ENCODE assay signal across 8 mouse cellular contexts in the genomic region with DNA sequence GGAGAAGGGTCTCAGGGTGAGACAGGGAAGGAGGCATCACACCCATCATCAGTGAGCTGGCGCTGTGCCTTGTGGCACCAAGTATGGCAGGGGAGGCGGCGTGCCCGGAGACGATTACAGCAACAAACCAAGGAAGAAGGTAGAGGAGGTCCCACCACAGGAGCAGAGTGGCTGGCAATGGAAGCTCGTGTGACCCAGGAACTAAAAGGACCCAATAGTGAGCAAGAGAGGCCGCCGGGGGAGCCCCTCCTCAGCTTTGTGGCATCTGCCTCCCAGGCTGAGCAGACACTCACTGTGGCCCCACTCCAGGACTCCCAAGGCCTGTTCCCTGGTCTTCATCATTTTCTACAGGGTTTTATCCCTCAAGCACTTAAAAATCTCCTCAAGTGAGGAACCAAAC. TPM values are rescaled to one million over a fixed set of nuclear protein-coding genes. Genes with fewer than 3 reads are reported as not detected.
DNase-seq lines count a peak whose midpoint lies in the region; ATAC-seq and TF ChIP-seq lines count a peak whose summit lies in the region.

No protein-coding gene starts in this region.

- no peaks in the 10 kb centered on the region for H3K79me2 ChIP-seq in heart, adult 2 months (replicated peaks; ENCODE audit: control insufficient read depth, insufficient read depth, low read length)

- peak overlapping the region; percentile 96 for H3K27ac ChIP-seq in heart, adult 2 months
- 0 out of 2 replicates have a peak overlapping the region, but pooled peaks have one; percentile 75 for H3K27ac ChIP-seq in ES-Bruce4 (ENCODE audit: insufficient read depth, low read length)
- H3K27ac ChIP-seq in embryonic fibroblast, embryonic 13.5 days (ENCODE audit: insufficient read depth, low read length): peak overlapping the region; percentile 95
- H3K27ac ChIP-seq in intestine, embryonic 15.5 days: peak overlapping the region; percentile 93
- H3K27ac ChIP-seq in midbrain, embryonic 13.5 days: peak overlapping the region; percentile 72; the same call in 1 of the 2 replicates

- TF ChIP-seq EP300 in heart, adult 2 months (IDR thresholded peaks at IDR 0.05; ENCODE audit: insufficient read depth, low read depth, low read length): no peak
- no peak for TF ChIP-seq EP300 in ES-Bruce4 (IDR thresholded peaks at IDR 0.05; ENCODE audit: insufficient read depth, low read depth, low read length)

- peaks cover 5% of the 10 kb centered on the region for H3K4me1 ChIP-seq in heart, adult 2 months (ENCODE audit: control insufficient read depth, insufficient read depth, low read length)
- no peaks in the 10 kb centered on the region for H3K4me1 ChIP-seq in ES-Bruce4 (ENCODE audit: control insufficient read depth, insufficient read depth, low read length)
- peaks cover 5% of the 10 kb centered on the region for H3K4me1 ChIP-seq in embryonic fibroblast, embryonic 13.5 days (ENCODE audit: control insufficient read depth, insufficient read depth, low read length)
- H3K4me1 ChIP-seq in intestine, embryonic 15.5 days (replicated peaks): peaks cover 9% of the 10 kb centered on the region
- H3K4me1 ChIP-seq in midbrain, embryonic 13.5 days (replicated peaks): peaks cover 27% of the 10 kb centered on the region

- TF ChIP-seq CTCF in heart, adult 2 months (IDR thresholded peaks at IDR 0.05): no peak
- no peak for TF ChIP-seq CTCF in ES-Bruce4 (IDR thresholded peaks at IDR 0.05; ENCODE audit: low read depth, low read length)
- no peak for TF ChIP-seq CTCF in embryonic fibroblast, embryonic 13.5 days (IDR thresholded peaks at IDR 0.05; ENCODE audit: borderline replicate concordance, insufficient read depth, low read length)

- peaks cover 6% of the 10 kb centered on the region; the same call in 1 of the 2 replicates for H3K36me3 ChIP-seq in heart, adult 2 months (ENCODE audit: control insufficient read depth, insufficient read depth, low read length)
- peaks cover 75% of the 10 kb centered on the region for H3K36me3 ChIP-seq in ES-Bruce4 (ENCODE audit: control insufficient read depth, insufficient read depth, low read length, poor library complexity, severe bottlenecking)
- H3K36me3 ChIP-seq in intestine, embryonic 15.5 days: peaks cover 37% of the 10 kb centered on the region
- peaks cover 71% of the 10 kb centered on the region for H3K36me3 ChIP-seq in midbrain, embryonic 13.5 days

- WGBS in heart, adult 2 months: 55% methylated on average over 8 of the region's 8 CpGs
- WGBS in intestine, embryonic 15.5 days: 69% methylated on average over 8 of the region's 8 CpGs
- 80% methylated on average over 8 of the region's 8 CpGs for WGBS in midbrain, embryonic 13.5 days

- H3K4me2 ChIP-seq in intestine, embryonic 15.5 days (replicated peaks): peak overlapping the region; percentile 64
- H3K4me2 ChIP-seq in midbrain, embryonic 13.5 days (replicated peaks): peak overlapping the region; percentile 95

- ATAC-seq in intestine, embryonic 15.5 days: no peak
- ATAC-seq in midbrain, embryonic 13.5 days: no peak

- H3K9me3 ChIP-seq in ES-Bruce4 (replicated peaks; ENCODE audit: control insufficient read depth, insufficient read depth, low read length, poor library complexity, severe bottlenecking): no peaks in the 10 kb centered on the region
- H3K9me3 ChIP-seq in intestine, embryonic 15.5 days: no peaks in the 10 kb centered on the region
- H3K9me3 ChIP-seq in midbrain, embryonic 13.5 days: no peaks in the 10 kb centered on the region

- intact Hi-C loops in heart, adult 2 months (cut with DNase I): loop anchor here (5.0 kb wide), 1 partner anchor 93 kb away; a partner anchor contains a TSS
- intact Hi-C loops in heart, postnatal 36 days (cut with DNase I): loop anchor here (2.0 kb wide), 1 partner anchor 23 kb away; no protein-coding TSS in a partner anchor

- TF ChIP-seq POLR2A in heart, adult 2 months (IDR thresholded peaks at IDR 0.05; ENCODE audit: insufficient read depth, low read depth, low read length): no peak
- no peak for TF ChIP-seq POLR2A in ES-Bruce4 (IDR thresholded peaks at IDR 0.05; ENCODE audit: insufficient read depth, low read length)
- peak; percentile 41; the same call in 1 of the 2 replicates for TF ChIP-seq POLR2A in embryonic fibroblast, embryonic 13.5 days (IDR thresholded peaks at IDR 0.05; ENCODE audit: low read depth, low read length)

- H3K9ac ChIP-seq in heart, adult 2 months (ENCODE audit: low read depth, low read length): peak overlapping the region; percentile 12; the same call in 1 of the 2 replicates
- peak overlapping the region; percentile 63 for H3K9ac ChIP-seq in ES-Bruce4 (ENCODE audit: low read depth, poor library complexity, severe bottlenecking)
- H3K9ac ChIP-seq in intestine, embryonic 15.5 days: peak overlapping the region; percentile 52
- peak overlapping the region; percentile 53; the same call in 1 of the 2 replicates for H3K9ac ChIP-seq in midbrain, embryonic 13.5 days (replicated peaks)

- H3K27me3 ChIP-seq in heart, adult 2 months (ENCODE audit: control insufficient read depth, insufficient read depth, low read length): no peaks in the 10 kb centered on the region
- no peaks in the 10 kb centered on the region for H3K27me3 ChIP-seq in ES-Bruce4 (ENCODE audit: control insufficient read depth, insufficient read depth, low read length, poor library complexity, severe bottlenecking)
- H3K27me3 ChIP-seq in intestine, embryonic 15.5 days (replicated peaks): no peaks in the 10 kb centered on the region
- H3K27me3 ChIP-seq in midbrain, embryonic 13.5 days: no peaks in the 10 kb centered on the region

- peak overlapping the region; percentile 76 for H3K4me3 ChIP-seq in heart, adult 2 months
- H3K4me3 ChIP-seq in ES-Bruce4 (ENCODE audit: low read depth, low read length): 0 out of 2 replicates have a peak overlapping the region, but pooled peaks have one; percentile 3
- no peak overlapping the region for H3K4me3 ChIP-seq in embryonic fibroblast, embryonic 13.5 days (ENCODE audit: insufficient read depth, low read length)
- peak overlapping the region; percentile 77 for H3K4me3 ChIP-seq in intestine, embryonic 15.5 days (replicated peaks)
- H3K4me3 ChIP-seq in midbrain, embryonic 13.5 days (replicated peaks): peak overlapping the region; percentile 83

- DNase-seq in heart, adult 2 months: peak; percentile 24 to 38
- DNase-seq in heart, postnatal 36 days: no peak
- no peak for DNase-seq in spleen, adult 12 weeks (ENCODE audit: low spot score)
- no peak for DNase-seq in embryo, embryonic 10.5 days (ENCODE audit: low spot score)

RNA-seq across cellular contexts. Expression of a gene that starts 1.1 kb away (rescaled TPM):
- total RNA-seq in heart, adult 2 months (2021): 100 to 1,000 TPM; 224 to 260 TPM
- polyA plus RNA-seq in heart, adult 2 months (2012; rRNA removed): 191 and 291 TPM in 2 replicates
- 100 to 1,000 TPM; 246 to 250 TPM for total RNA-seq in heart, postnatal 36 days (2021)
- polyA plus RNA-seq in ES-Bruce4 (2011; ENCODE audit: insufficient read depth, insufficient read length, low read depth, missing spikeins): 1,175 and 1,274 TPM in 2 replicates
- 882 and 905 TPM in 2 replicates for polyA plus RNA-seq in embryonic fibroblast, embryonic 13.5 days (2011; ENCODE audit: insufficient read length, low read depth, missing spikeins)
- polyA plus RNA-seq in intestine, embryonic 15.5 days (2015; fragmentation: Nextera tagmentation; extraction: Ambion mirVana): 436 and 453 TPM in 2 replicates
- polyA plus RNA-seq in midbrain, embryonic 13.5 days (2015; fragmentation: Nextera tagmentation; extraction: Ambion mirVana): 334 and 335 TPM in 2 replicates

RNA-seq across cellular contexts. Expression of a gene that starts 12.1 kb away (rescaled TPM):
- total RNA-seq in heart, adult 2 months (2021): 1 to 10 TPM; 8.5 to 9.4 TPM
- polyA plus RNA-seq in heart, adult 2 months (2012; rRNA removed): 7.2 and 10.6 TPM in 2 replicates
- 1 to 10 TPM; 8.1 to 8.9 TPM for total RNA-seq in heart, postnatal 36 days (2021)
- 26.4 and 30.1 TPM in 2 replicates for polyA plus RNA-seq in ES-Bruce4 (2011; ENCODE audit: insufficient read depth, insufficient read length, low read depth, missing spikeins)
- polyA plus RNA-seq in embryonic fibroblast, embryonic 13.5 days (2011; ENCODE audit: insufficient read length, low read depth, missing spikeins): 16.8 and 19.7 TPM in 2 replicates
- 29.7 and 30.4 TPM in 2 replicates for polyA plus RNA-seq in intestine, embryonic 15.5 days (2015; fragmentation: Nextera tagmentation; extraction: Ambion mirVana)
- 32.4 and 32.6 TPM in 2 replicates for polyA plus RNA-seq in midbrain, embryonic 13.5 days (2015; fragmentation: Nextera tagmentation; extraction: Ambion mirVana)

RNA-seq across cellular contexts. Expression of a gene that starts 23.3 kb away (rescaled TPM):
- 100 to 1,000 TPM; 299 to 348 TPM for total RNA-seq in heart, adult 2 months (2021)
- 23.0 and 42.5 TPM in 2 replicates for polyA plus RNA-seq in heart, adult 2 months (2012; rRNA removed)
- total RNA-seq in heart, postnatal 36 days (2021): 100 to 1,000 TPM; 362 to 377 TPM
- polyA plus RNA-seq in ES-Bruce4 (2011; ENCODE audit: insufficient read depth, insufficient read length, low read depth, missing spikeins): 162 and 163 TPM in 2 replicates
- polyA plus RNA-seq in embryonic fibroblast, embryonic 13.5 days (2011; ENCODE audit: insufficient read length, low read depth, missing spikeins): 559 and 687 TPM in 2 replicates
- 22.4 and 25.0 TPM in 2 replicates for polyA plus RNA-seq in intestine, embryonic 15.5 days (2015; fragmentation: Nextera tagmentation; extraction: Ambion mirVana)
- 3.7 and 4.9 TPM in 2 replicates for polyA plus RNA-seq in midbrain, embryonic 13.5 days (2015; fragmentation: Nextera tagmentation; extraction: Ambion mirVana)

RNA-seq across cellular contexts. Expression of a gene that starts 24.1 kb away (rescaled TPM):
- 10 to 100 TPM; 29.0 to 32.1 TPM for total RNA-seq in heart, adult 2 months (2021)
- polyA plus RNA-seq in heart, adult 2 months (2012; rRNA removed): 13.1 and 15.6 TPM in 2 replicates
- total RNA-seq in heart, postnatal 36 days (2021): 10 to 100 TPM; 33.2 to 38.5 TPM
- 106 and 108 TPM in 2 replicates for polyA plus RNA-seq in ES-Bruce4 (2011; ENCODE audit: insufficient read depth, insufficient read length, low read depth, missing spikeins)
- 101 and 102 TPM in 2 replicates for polyA plus RNA-seq in embryonic fibroblast, embryonic 13.5 days (2011; ENCODE audit: insufficient read length, low read depth, missing spikeins)
- polyA plus RNA-seq in intestine, embryonic 15.5 days (2015; fragmentation: Nextera tagmentation; extraction: Ambion mirVana): 130 and 139 TPM in 2 replicates
- 149 and 153 TPM in 2 replicates for polyA plus RNA-seq in midbrain, embryonic 13.5 days (2015; fragmentation: Nextera tagmentation; extraction: Ambion mirVana)

RNA-seq across cellular contexts. Expression of a gene that starts 36.4 kb away (rescaled TPM):
- total RNA-seq in heart, adult 2 months (2021): 1 to 10 TPM; 7.0 to 9.7 TPM
- polyA plus RNA-seq in heart, adult 2 months (2012; rRNA removed): 17.6 and 18.4 TPM in 2 replicates
- total RNA-seq in heart, postnatal 36 days (2021): 10 to 100 TPM in 1 of 2 experiments, 1 to 10 TPM in 1; 9.5 to 11.0 TPM
- polyA plus RNA-seq in ES-Bruce4 (2011; ENCODE audit: insufficient read depth, insufficient read length, low read depth, missing spikeins): 19.2 and 20.4 TPM in 2 replicates
- polyA plus RNA-seq in embryonic fibroblast, embryonic 13.5 days (2011; ENCODE audit: insufficient read length, low read depth, missing spikeins): 26.2 and 28.2 TPM in 2 replicates
- 24.2 and 28.4 TPM in 2 replicates for polyA plus RNA-seq in intestine, embryonic 15.5 days (2015; fragmentation: Nextera tagmentation; extraction: Ambion mirVana)
- polyA plus RNA-seq in midbrain, embryonic 13.5 days (2015; fragmentation: Nextera tagmentation; extraction: Ambion mirVana): 8.7 and 9.2 TPM in 2 replicates

Comparison
In these comparisons a context has a peak if more than half of its experiments do, and no peak if none do; other contexts are left out.
1. DNase-seq: peak in heart, adult 2 months (2 of 2); none in heart, postnatal 36 days (0 of 2), spleen, adult 12 weeks (single experiment) and embryo, embryonic 10.5 days (single experiment).
2. H3K9ac ChIP-seq: peak in every context shown above with its lines; median percentile 63 in ES-Bruce4; 53 in midbrain, embryonic 13.5 days; 52 in intestine, embryonic 15.5 days; 12 in heart, adult 2 months.
3. Peak in every context shown above with its lines, with median percentiles within 50 percentile points of each other: H3K27ac ChIP-seq.